Mouse (Mus musculus) B cell, adult 62 days (primary cell): Measurements from ENCODE around the gene Ube2e1. TPM values are rescaled to one million over a fixed set of nuclear protein-coding genes. Genes with fewer than 3 reads are reported as not detected.

ENCODE experiments used
- total RNA-seq: library from RNA; stranded (reverse); gene quantifications from 4 replicates; pipeline ENCODE4 v1.2.4, GENCODE M21; 2023

The Ube2e1 gene
- 65.7 to 81.5 TPM (median 76.5 TPM) in 4 replicates for total RNA-seq

DNA sequence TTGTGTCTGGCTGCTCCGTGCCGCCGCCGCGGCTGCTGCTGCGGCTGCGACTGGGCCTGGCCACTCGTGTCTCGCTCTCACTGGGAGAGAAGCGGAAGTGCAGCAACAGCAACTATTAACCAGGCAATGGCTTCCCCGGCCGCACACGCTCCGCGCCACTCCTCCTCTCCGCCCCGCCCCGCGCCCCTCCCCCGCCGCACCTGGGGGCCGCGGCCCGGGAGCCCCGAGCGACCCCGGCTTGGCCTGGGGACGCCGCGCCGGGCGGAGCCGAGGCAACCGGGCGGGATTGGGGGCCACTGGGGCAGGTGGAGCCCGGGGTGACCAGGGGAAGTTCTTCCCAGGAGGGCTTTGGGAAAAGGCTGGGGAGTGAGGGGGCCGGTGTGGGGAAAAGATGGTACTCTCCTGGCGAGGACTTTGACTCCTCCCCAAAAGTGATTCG lies at the start of gene Ube2e1:
Gene Ube2e1 (minus strand): TSS at position 167 of the 439 bp plus-strand sequence.

DNA sequence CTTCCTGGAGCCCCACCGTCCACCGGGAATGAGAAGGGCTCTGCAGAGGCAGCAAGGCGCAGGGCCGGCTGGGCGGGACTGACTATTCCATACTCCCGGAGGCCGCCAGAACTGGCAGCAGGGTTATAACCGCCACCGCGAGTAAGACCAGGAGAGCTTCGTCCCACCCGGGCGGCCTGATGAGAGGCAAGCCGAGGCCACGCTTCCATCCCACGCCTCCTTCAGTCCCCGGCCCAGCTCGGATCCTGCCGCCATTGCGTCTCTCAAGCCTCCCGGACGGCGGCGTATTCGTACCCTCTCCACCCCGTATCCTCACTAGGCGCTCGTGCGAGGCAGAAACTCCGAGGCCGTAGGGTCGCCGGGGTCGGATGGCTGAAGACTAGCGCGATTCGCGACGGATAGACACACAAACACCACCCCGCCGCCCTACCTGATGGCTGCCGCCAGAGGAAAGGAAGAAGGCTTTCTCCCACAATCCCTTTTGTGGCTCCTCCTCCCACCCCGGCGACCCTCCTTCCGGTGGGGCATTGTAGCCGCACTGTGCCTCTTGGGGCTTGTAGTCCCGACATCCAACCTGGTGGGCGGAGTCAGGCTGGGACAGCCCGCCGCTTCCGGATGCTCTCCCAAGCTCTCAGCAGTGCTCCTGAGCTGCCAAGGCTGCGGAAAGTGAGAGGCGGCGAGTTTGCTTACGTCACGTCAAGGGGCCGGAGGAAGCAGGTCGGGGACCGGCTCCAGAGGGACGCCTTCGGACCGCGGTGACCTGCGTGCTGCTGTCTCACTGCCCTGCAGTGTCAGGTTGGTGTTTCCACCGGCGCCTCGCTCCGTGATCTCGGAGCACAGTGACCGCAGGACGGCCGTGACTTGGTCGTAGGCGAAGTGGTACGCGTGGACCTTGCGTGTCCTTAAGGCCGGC lies 60.9 kb downstream of the Ube2e1 start, which contains the start of the genes Nkiras1 and Rpl15:
Gene Nkiras1 (plus strand): TSS at position 608 of the 913 bp plus-strand sequence.
Gene Rpl15 (minus strand): TSS at position 863 of the 913 bp plus-strand sequence.

DNA sequence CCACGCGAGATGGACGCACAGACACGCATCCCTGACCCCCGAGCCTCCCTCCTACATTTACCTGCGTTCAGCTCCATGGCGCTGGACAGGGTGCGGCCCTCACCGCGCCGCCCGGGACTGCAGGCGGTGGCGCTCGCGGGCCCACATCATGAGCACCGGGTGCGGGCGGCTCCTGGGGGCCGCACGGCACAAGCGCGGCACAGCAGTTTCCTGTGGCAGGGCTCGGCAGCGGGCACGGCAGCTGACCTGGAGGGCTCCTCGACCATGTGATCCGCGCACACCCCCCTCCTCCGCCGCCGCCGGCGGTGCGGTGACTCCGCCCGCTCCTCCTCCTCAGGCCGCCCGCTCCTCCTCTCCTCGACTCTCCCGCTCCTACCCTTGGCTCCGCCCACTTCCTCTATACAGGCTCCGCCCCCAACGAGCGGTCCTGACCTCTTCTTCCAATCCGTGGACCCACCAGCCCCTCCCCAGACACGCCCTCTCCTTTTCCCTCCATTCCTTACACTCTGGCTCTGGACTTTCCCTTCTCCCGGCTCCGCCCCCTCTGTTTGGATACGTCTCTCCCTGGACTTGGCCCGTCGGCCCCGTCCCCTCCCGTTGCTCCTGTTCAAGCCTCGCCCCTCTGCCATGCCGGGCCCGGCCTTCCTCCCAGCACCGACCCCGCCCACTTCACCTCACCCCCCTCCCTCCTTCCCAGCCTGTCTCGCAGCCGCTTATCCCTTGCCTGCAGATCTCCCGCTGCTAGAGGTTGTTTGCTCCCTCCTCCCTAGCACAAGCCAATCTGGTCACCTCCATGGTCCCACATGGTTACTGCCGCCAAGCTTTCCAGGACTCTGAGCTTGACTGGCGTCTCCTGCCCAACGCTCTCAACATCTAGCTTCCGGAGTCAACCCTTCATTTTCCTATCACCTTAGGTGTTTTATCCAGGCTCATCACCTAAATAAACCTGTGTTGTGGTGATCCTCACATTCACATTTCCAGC lies 92.6 kb downstream of the Ube2e1 start, which contains the start of gene Nr1d2:
Gene Nr1d2 (minus strand): TSS at position 378 of the 982 bp plus-strand sequence.

Other genes with a start within 250 kb of the Ube2e1 start
- gene Nr1d2, start 92.7 kb downstream of the Ube2e1 start, total RNA-seq = 96.8 to 107 TPM (median 103 TPM) in 4 replicates
- gene Nkiras1, start 60.7 kb downstream of the Ube2e1 start, total RNA-seq = 12.2 to 15.1 TPM (median 13.8 TPM) in 4 replicates
- 1,235 to 1,350 TPM (median 1,254 TPM) in 4 replicates for gene Rpl15, start 60.5 kb downstream of the Ube2e1 start, total RNA-seq